Mouse (Mus musculus) forebrain, embryonic 13.5 days (tissue): ENCODE results near the gene Atp5s. TPM values are rescaled to one million over a fixed set of nuclear protein-coding genes. Genes with fewer than 3 reads are reported as not detected.
A peak's percentile ranks its signal among the peaks of the same experiment; 100 is the strongest.

Experiments used
- ATAC-seq: fragments of 200-750 bp; cut with Nextera tagmentation; 2 replicates; pipeline ENCODE4 v1.8.0; 2017
- H3K27ac ChIP-seq: fragments of 300-500 bp; sonication (generic); 2 replicates; pipeline ENCODE4 v1.5.1; 2015; ENCODE audit warnings: inconsistent platforms, mild to moderate bottlenecking, moderate library complexity
- H3K27me3 ChIP-seq: fragments of 300-500 bp; sonication (generic); 2 replicates; pipeline ENCODE4 v1.6.1; 2015; ENCODE audit warnings: mild to moderate bottlenecking, inconsistent platforms
- H3K36me3 ChIP-seq: fragments of 300-500 bp; sonication (generic); 2 replicates; pipeline ENCODE4 v1.6.1; 2015; ENCODE audit warnings: mild to moderate bottlenecking, inconsistent platforms; ENCODE audit not compliant: poor library complexity, severe bottlenecking
- H3K4me1 ChIP-seq: fragments of 300-500 bp; sonication (generic); 2 replicates; pipeline ENCODE4 v1.6.1; 2015; ENCODE audit warnings: inconsistent platforms
- H3K4me2 ChIP-seq: fragments of 300-500 bp; sonication (generic); 2 replicates; pipeline ENCODE4 v1.6.1; 2015; ENCODE audit warnings: inconsistent platforms, mild to moderate bottlenecking, moderate library complexity
- H3K4me3 ChIP-seq: fragments of 300-500 bp; sonication (generic); 2 replicates; pipeline ENCODE4 v1.5.1; 2015; ENCODE audit warnings: mild to moderate bottlenecking, inconsistent platforms
- H3K9ac ChIP-seq: fragments of 300-500 bp; sonication (generic); 2 replicates; pipeline ENCODE4 v1.6.1; 2015; ENCODE audit warnings: mild to moderate bottlenecking, inconsistent platforms
- H3K9me3 ChIP-seq: fragments of 300-500 bp; sonication (generic); replicated peaks from 2 replicates; pipeline ENCODE4 v1.6.1; 2016; ENCODE audit warnings: inconsistent platforms
- WGBS: fragments of 180-500 bp; shearing (Covaris S2); methylation state at CpG from one replicate; pipeline ENCODE4 v1.1.7; 2015; 5-methylcytosine and 5-hydroxymethylcytosine counted together
- microRNA counts: library from miRNA; unstranded; fragments of <30 nt; microRNA quantifications from one replicate; lab custom pipeline; 2016
- microRNA-seq: library from miRNA; unstranded; fragments of <30 nt; microRNA quantifications from one replicate; pipeline ENCODE4, GENCODE M21; 2016
- polyA plus RNA-seq: library from polyadenylated mRNA; unstranded; fragments of >200 nt; fragmentation: Nextera tagmentation; extraction: Ambion mirVana; gene quantifications from 2 replicates; pipeline ENCODE4 v1.2.1, GENCODE M21; 2015

Atp5s gene
- polyA plus RNA-seq, 1 experiment from 2014 or later, result 19.5 TPM

GRCm38 (mm10) chr12:69789766-69790529 is 65.2 kb downstream of the Atp5s start:
- peak overlapping the region; percentile 72 for H3K9ac ChIP-seq
- peaks cover 5% of the 10 kb centered on the region; the same call in 1 of the 2 replicates for H3K27me3 ChIP-seq
- H3K36me3 ChIP-seq, result no peaks in the 10 kb centered on the region
- H3K4me3 ChIP-seq, result peak overlapping the region; percentile 58
- peak; percentile 17; the same call in 1 of the 2 replicates for ATAC-seq
- peak overlapping the region; percentile 97 for H3K4me2 ChIP-seq
- 32% methylated on average over 27 of the region's 27 CpGs for WGBS
- H3K4me1 ChIP-seq, result peaks cover 15% of the 10 kb centered on the region
- no peaks in the 10 kb centered on the region for H3K9me3 ChIP-seq
- no peak overlapping the region for H3K27ac ChIP-seq

- peak; percentile 93 for ATAC-seq
- Histone ChIP-seq H3K4me1 (peaks cover 15% of the 10 kb centered on the region), H3K4me2 (peak within 1 kb of the TSS; percentile 97), H3K4me3 (peak within 1 kb of the TSS; percentile 58), H3K36me3 (no peaks in the 10 kb centered on the region), H3K27ac (no peak within 1 kb of the TSS; the same call in 1 of the 2 replicates), H3K9me3 (no peaks in the 10 kb centered on the region), H3K27me3 (peaks cover 5% of the 10 kb centered on the region; the same call in 1 of the 2 replicates), H3K9ac (peak within 1 kb of the TSS; percentile 72)
- 2% methylated on average over 45 of the region's 45 CpGs for WGBS
Observed at GRCm38 (mm10) chr12:69790530-69791505, 66.1 kb downstream of the Atp5s start, which contains the start of gene Cdkl1. Cdkl1 (minus strand) TSS chr12:69791267.

MicroRNAs encoded within 50 kb of the gene (microRNA counts, 519-probe panel; counts per million panel counts)
- 177 counts per million, percentile 53 among the panel's probes with 10 or more counts for microRNA mmu-miR-681 (lab: Ali Mortazavi, UCI)

Small RNA genes within 50 kb of the gene (microRNA-seq; reads per million reads assigned to microRNA genes)
- gene Mir681, result not detected

Other genes starting within 250 kb of the Atp5s start
- 26.0 and 26.9 TPM in 2 replicates for gene Vcpkmt, start 141.9 kb upstream of the Atp5s start, polyA plus RNA-seq
- gene Sos2, start 43.1 kb upstream of the Atp5s start, polyA plus RNA-seq, result 9.9 TPM in 2 replicates
- gene L2hgdh, start 77 bp upstream of the Atp5s start, polyA plus RNA-seq, result 13.0 and 14.4 TPM in 2 replicates
- gene Cdkl1, start 66.3 kb downstream of the Atp5s start, polyA plus RNA-seq, result 1.1 and 1.5 TPM in 2 replicates
- 80.6 and 83.8 TPM in 2 replicates for gene Atl1, start 167.7 kb downstream of the Atp5s start, polyA plus RNA-seq
- gene Map4k5, start 168.2 kb downstream of the Atp5s start, polyA plus RNA-seq, result 24.2 and 24.4 TPM in 2 replicates